Mouse (Mus musculus) liver, adult 2 months (tissue): ENCODE results near the gene S100a11. TPM values are rescaled to one million over a fixed set of nuclear protein-coding genes. Genes with fewer than 3 reads are reported as not detected.

Experiments
- DNase-seq: peaks from one replicate; pipeline ENCODE4 v3.0.0-alpha.2; 2011; ENCODE audit warnings: low read depth, low spot score; ENCODE audit errors: extremely low read depth
- H3K27ac ChIP-seq: fragments of 200-500 bp; replicated peaks from 2 replicates; pipeline ENCODE4 v1.5.1; 2012; ENCODE audit warnings: low read depth, mild to moderate bottlenecking, control low read depth, inconsistent platforms, low read length; ENCODE audit not compliant: insufficient read depth
- H3K27me3 ChIP-seq: fragments of 200-500 bp; 2 replicates; pipeline ENCODE4 v1.6.1; 2012; ENCODE audit warnings: mild to moderate bottlenecking, moderate library complexity, low read length, inconsistent platforms; ENCODE audit not compliant: control insufficient read depth, insufficient read depth
- H3K36me3 ChIP-seq: fragments of 200-500 bp; 2 replicates; pipeline ENCODE4 v1.6.1; 2012; ENCODE audit warnings: low read length, inconsistent platforms; ENCODE audit not compliant: control insufficient read depth, insufficient read depth
- H3K4me1 ChIP-seq: fragments of 200-500 bp; 2 replicates; pipeline ENCODE4 v1.6.1; 2011; ENCODE audit warnings: low read length; ENCODE audit not compliant: control insufficient read depth, insufficient read depth
- H3K4me3 ChIP-seq: fragments of 200-500 bp; 2 replicates; pipeline ENCODE4 v1.5.1; 2011; ENCODE audit warnings: low read depth, mild to moderate bottlenecking, control low read depth, low read length, moderate library complexity; ENCODE audit not compliant: insufficient read depth
- H3K79me2 ChIP-seq: fragments of 200-500 bp; 2 replicates; pipeline ENCODE4 v1.6.1; 2012; ENCODE audit warnings: inconsistent platforms, mild to moderate bottlenecking, low read length, moderate library complexity; ENCODE audit not compliant: control insufficient read depth, insufficient read depth
- H3K9ac ChIP-seq: fragments of 200-500 bp; 2 replicates; pipeline ENCODE4 v1.6.1; 2012; ENCODE audit warnings: low read depth, mild to moderate bottlenecking, control low read depth, inconsistent platforms, low read length
- CTCF ChIP-seq: fragments of 200-500 bp; IDR thresholded peaks from 2 replicates; pipeline ENCODE4 v1.5.1; 2011; ENCODE audit warnings: low read depth, low read length, control low read depth
- POLR2A ChIP-seq: fragments of 200-500 bp; IDR thresholded peaks from 2 replicates; pipeline ENCODE4 v1.6.1; 2011; ENCODE audit warnings: low read length, control low read depth; ENCODE audit not compliant: insufficient read depth; ENCODE audit errors: extremely low read depth
- WGBS: fragments of 180-500 bp; shearing (Covaris S2); methylation state at CpG from one replicate; pipeline ENCODE4 v1.1.7; 2018; 5-methylcytosine and 5-hydroxymethylcytosine counted together
- polyA plus RNA-seq: library from polyadenylated mRNA; depleted of rRNA; stranded (reverse); fragments of >200 nt; gene quantifications from 2 replicates; pipeline ENCODE4 v1.2.3, GENCODE M21; 2012; rRNA removed
- total RNA-seq: library from RNA; depleted of rRNA; stranded (reverse); fragments of >200 nt; gene quantifications from 2 replicates; pipeline ENCODE4 v1.2.3, GENCODE M21; 2014; rRNA removed

S100a11 gene
- total RNA-seq (3.0 and 5.4 TPM in 2 replicates), polyA plus RNA-seq (3.4 and 4.3 TPM in 2 replicates)

DNA sequence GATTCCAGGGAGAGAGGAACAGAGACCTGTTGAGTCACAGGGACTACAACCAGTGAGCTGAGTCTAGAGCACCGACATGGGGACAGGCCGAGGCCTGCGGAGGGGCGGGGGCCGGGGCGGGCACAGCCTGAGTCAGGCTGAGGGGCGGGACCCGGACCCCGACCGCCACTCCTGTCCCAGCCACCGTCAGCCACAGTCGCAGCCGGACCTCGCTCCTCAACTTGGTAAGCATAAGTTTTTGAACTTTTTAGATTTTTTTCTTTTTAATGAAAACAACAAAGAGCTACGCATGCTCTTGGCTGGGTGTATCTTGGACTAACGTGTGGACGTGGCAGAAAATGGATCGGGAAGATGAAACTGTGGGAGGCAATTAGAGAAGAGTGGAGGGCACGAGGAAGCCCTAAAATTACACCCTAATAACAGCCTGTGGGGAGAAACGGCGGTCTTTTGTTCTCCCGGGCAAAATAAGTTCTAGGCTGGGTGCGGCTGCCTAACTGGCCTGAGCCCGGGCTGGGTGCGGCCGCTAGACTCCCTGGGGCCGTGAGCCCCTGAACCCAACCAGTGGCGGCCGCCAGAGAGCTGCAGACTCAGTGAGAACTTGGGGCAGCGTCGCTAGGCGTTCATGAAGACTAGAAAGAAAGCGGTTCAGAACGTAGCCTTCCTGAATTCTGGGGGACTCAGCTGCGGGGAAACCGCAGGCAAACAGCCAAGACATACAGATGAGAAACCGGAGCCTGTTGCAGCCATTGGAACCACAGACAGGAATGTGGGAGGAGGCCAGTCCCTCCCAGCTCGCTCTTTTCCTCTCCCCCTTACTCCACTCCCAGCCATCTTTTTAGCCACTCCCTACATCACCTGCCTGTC is at the start of gene S100a11:
S100a11 (plus strand) TSS at position 159 of the 864 bp plus-strand sequence.
- no peaks in the 10 kb centered on the region for H3K4me1 ChIP-seq
- no peaks in the 10 kb centered on the region for H3K79me2 ChIP-seq
- DNase-seq, result no peak
- H3K27ac ChIP-seq, result peak within 1 kb of the TSS; percentile 15
- peak within 1 kb of the TSS; percentile 49 for H3K4me3 ChIP-seq
- no peaks in the 10 kb centered on the region for H3K27me3 ChIP-seq
- peak within 1 kb of the TSS; percentile 38 for H3K9ac ChIP-seq
- TF ChIP-seq CTCF, result no peak
- TF ChIP-seq POLR2A, result peak; percentile 35; the same call in 1 of the 2 replicates
- H3K36me3 ChIP-seq, result no peaks in the 10 kb centered on the region
- 2% methylated on average over 38 of the region's 38 CpGs for WGBS

DNA sequence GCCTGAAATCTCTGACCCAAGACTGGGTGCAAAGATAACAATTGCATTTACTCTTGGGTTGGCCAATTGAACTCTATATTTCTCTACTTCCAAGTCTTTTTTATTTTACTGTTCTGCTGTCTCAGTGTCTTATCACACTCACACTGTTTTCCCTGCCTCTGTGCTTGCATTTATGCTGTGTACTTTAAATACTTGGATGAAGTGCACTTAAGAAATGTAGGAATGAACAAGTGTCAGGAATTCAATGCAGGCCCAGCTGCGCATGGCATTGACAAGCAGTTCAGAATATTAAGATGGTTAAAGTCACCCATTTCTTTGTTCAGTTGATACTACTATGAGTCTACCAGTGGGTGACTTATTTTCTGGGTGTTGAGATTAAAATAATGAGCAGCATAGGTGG is 40.2 kb upstream of the S100a11 start:
- TF ChIP-seq POLR2A (no peak), CTCF (no peak)
- Histone ChIP-seq H3K27me3 (no peaks in the 10 kb centered on the region), H3K36me3 (no peaks in the 10 kb centered on the region), H3K27ac (no peak overlapping the region), H3K79me2 (no peaks in the 10 kb centered on the region), H3K4me3 (no peak overlapping the region), H3K9ac (no peak overlapping the region), H3K4me1 (no peaks in the 10 kb centered on the region)
- no peak for DNase-seq
- WGBS, result 100% methylated on average over 1 of the region's 1 CpGs

DNA sequence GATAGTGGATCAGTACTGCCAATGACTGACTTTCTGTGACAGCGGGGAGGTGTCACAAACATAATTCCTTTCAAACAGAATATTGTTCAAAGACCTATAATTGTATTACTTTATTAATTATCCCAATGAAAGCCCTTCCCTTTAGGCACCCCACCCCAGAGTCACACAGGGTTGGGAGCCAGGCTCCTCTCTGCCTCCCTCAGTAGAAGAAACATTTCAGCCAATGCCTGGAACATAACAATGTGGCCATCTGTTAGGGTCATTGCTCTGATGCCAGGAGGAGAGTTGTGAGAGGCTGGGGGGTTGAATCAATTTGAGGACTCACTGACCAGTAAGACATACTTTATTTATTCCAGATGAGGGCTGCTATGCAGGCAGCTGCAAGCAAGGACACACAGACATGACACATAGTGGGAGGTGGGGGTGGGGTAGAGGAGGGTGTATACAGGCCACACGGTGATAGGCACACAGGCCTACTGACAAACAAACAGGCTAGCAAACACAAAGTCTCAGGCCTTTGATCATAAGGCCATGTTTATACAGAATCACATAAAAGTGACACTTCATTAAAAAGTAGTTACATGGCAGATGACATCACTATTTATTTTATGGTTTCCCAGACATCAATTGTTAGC is 38.2 kb upstream of the S100a11 start:
- 80% methylated on average over 2 of the region's 2 CpGs for WGBS
- no peak for TF ChIP-seq POLR2A
- TF ChIP-seq CTCF, result no peak
- DNase-seq, result no peak

DNA sequence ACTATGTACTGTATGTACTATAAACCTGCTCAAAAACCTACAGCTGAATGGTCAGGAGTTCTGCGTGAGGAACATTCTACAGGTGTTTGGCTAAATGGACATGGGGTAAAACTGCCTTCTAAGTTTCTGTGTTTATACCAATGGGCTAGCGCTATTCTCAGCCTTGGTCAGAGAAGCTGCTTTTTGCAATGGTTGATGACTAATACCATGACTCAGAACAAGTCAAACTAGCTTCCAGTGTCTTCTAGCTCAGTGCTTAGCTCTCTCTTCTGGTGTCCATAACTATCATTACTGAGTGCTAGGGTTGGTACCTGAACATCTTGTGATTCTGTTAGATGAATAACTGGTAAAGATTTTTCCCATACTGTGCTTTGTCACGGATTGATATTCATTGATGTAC is 34.7 kb upstream of the S100a11 start:
- Histone ChIP-seq H3K27ac (no peak overlapping the region), H3K79me2 (no peaks in the 10 kb centered on the region), H3K36me3 (no peaks in the 10 kb centered on the region), H3K9ac (no peak overlapping the region), H3K4me3 (no peak overlapping the region), H3K4me1 (no peaks in the 10 kb centered on the region), H3K27me3 (no peaks in the 10 kb centered on the region)
- WGBS, result 94% methylated on average over 3 of the region's 3 CpGs
- no peak for DNase-seq
- no peak for TF ChIP-seq POLR2A

More for the DNA sequence above, 38.2 kb upstream of the S100a11 start:
- no peaks in the 10 kb centered on the region for H3K36me3 ChIP-seq
- no peak overlapping the region for H3K4me3 ChIP-seq
- no peaks in the 10 kb centered on the region for H3K4me1 ChIP-seq
- no peaks in the 10 kb centered on the region for H3K27me3 ChIP-seq
- no peak overlapping the region for H3K27ac ChIP-seq
- no peaks in the 10 kb centered on the region for H3K79me2 ChIP-seq
- H3K9ac ChIP-seq, result no peak overlapping the region

DNA sequence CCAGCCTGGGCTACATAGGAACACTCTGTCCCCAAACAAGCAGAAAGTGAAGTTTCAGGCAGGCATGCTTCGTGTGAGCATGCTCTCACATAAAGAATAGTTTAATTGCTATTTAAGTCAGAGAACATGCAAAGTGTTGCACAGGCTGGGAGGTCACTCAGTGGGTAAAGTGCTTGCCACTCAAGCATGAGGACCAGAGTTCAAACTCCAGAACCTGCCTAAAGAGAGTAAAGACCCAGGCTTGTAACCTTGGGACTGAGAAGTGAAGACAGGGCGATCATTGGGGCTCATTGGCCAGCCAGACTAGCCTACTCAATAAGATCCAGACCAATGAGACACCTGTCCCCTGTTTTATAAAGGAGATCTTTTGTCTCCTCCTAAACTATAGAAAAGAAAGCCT is 31.7 kb upstream of the S100a11 start:
- DNase-seq, result no peak
- H3K4me3 ChIP-seq, result no peak overlapping the region
- H3K79me2 ChIP-seq, result no peaks in the 10 kb centered on the region

More for the DNA sequence above, 31.7 kb upstream of the S100a11 start:
- no peaks in the 10 kb centered on the region for H3K36me3 ChIP-seq
- 89% methylated on average over 2 of the region's 2 CpGs for WGBS
- H3K27ac ChIP-seq, result no peak overlapping the region
- no peaks in the 10 kb centered on the region for H3K27me3 ChIP-seq
- TF ChIP-seq POLR2A (no peak), CTCF (no peak)
- H3K9ac ChIP-seq, result no peak overlapping the region
- no peaks in the 10 kb centered on the region for H3K4me1 ChIP-seq
